Mouse (Mus musculus): Measurements from ENCODE around the gene 1700017B05Rik. TPM values are rescaled to one million over a fixed set of nuclear protein-coding genes. Genes with fewer than 3 reads are reported as not detected.

1700017B05Rik gene
- total RNA-seq, 2 experiments from 2014 or later = 73.3 to 79.1 TPM

DNA sequence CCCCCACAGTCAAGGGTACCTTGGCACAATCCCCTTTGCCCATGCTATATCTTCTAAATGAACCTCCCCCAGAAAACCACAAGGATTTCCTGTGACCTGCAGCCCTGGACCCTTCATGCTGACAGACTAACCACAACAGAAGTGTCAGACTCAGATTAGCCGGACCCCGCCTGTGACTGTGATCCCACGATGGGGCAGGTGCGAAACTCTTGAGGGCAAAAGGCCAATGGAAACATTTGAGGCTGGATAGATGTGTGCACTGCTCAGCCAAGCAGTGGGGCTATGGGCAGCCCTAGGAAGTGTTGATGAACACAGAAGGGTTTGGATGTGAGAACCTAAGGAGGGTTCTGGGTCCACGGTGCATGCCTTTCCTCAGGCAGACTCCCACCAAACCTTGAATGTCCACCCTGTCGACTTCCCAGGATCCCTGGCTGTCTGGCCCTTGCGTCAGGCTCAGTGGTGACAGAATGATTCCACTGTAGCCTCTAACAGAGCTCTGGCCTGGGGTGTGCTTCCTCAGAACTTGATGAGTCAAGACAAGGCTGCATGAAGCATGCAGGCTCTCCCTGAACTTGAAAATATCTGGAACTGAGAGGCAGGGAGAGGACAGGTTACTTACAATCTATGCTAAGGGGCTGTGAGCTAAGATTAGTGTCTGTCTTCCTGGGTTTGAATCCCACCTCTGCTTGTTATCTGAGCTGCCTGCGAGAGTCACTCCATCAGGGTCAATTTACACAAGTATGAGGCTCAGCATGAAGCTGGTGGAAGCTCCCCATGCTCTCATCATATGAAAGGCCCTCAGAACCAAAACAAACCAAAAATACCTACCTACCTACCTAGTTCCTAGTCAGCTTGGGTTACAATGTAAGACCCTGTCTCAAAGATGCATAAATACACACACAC is 10.7 kb upstream of the 1700017B05Rik start:
- no peak for DNase-seq (ENCODE audit: low spot score in 2 of 2)

DNA sequence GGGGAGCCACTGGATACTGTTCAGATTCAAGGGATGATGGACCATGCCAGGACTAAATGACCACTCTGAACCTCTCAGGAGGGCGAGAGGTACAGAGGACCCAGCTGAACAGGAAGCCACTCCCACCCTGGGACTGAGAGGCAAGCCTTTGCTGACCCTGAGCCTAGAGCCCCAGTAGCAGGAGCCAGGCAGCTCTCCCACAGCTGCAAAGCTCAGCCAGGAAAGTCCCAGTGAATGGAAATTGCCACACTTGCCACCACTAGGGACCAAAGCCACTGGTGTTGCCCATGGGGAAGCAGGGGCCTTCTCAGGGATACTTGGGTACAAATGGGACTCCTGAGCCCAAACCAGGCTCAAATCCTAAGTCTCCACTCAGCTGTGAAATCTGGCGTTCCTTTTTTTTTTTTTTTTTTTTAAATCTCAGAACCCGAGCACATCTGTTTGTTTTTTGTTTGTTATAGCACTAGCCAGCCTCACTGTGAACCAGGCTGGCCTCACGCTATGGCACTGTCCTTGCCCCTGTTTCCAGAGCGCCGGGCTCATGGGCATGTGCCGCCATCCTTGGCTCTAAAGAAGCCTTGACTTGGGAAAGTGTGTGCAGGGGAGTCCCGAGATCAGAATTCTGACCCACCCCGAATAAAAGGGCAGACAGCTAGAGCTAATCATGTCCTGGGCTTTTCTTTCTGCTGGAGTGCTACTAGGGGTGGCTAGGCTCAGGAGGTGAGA is 9.6 kb upstream of the 1700017B05Rik start:
- DNase-seq (ENCODE audit: low spot score in 2 of 2) = no peak

DNA sequence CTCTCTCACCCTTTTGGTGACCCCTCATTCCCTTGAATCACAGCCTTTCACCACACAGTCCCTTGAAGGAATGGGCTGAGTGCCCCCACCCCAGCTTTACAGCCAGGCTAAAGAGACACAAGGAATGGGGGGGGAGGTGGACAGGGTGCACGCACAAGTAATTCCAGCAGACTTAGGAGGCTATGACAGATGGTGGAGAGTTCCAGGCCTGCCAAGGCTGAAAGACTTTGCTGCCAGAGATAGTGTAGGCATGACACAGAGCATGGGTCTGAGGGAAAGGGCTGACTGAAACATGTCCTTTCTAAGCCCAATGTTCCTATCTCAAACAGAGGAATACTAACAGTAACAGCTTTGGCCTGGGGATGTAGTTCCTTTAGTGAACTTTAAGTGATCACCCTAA is 8.7 kb upstream of the 1700017B05Rik start:
- no peak for DNase-seq (ENCODE audit: low spot score in 2 of 2)

DNA sequence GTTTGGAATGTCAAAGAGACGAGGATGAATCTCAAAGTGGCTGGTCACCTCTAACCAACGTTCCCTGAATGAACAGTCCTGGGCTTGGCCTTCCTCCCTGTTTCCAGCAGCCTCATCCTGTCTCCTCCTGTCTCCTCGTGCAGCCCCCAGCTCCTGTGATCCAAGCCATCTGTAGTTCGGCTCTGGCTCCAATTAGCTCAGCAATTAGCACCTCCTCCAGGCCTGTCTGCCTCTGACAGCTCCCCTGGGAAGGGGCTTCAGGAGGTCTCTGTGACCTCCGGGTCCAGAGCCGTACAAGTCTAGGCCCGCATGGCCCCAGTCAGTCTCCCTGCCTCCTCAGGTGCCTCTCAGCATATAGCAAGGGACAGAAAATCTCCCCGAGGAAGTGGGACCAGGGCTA is 8.0 kb upstream of the 1700017B05Rik start:
- no peak for DNase-seq (ENCODE audit: low spot score in 2 of 2)

GRCm38 (mm10) chr9:57269384-57269783 is 7.0 kb upstream of the 1700017B05Rik start:
- DNase-seq (ENCODE audit: low spot score in 2 of 2) = no peak

GRCm38 (mm10) chr9:57268575-57268974 is 6.2 kb upstream of the 1700017B05Rik start:
- DNase-seq (ENCODE audit: low spot score in 2 of 2) = no peak

DNA sequence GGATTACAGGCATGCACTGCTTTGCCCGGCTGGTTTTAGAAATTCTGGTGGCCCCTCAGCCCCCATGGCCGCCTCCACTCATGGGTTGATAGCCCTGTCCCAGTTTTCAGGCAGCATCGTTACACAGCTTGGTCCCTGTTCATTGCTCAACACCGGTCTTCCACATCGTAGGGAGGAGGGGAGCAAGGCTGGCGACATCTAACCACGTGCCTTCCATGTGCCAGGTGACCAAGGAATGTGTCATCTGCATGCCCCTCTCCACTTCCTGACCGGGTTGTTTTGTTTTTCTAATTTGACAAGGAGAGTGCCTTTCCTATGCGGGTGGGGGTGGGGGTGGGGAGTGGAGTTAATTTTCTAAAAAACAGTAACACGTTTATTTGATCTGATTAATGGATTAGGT is 5.7 kb upstream of the 1700017B05Rik start:
- no peak for DNase-seq (ENCODE audit: low spot score in 2 of 2)

- no peak for DNase-seq (ENCODE audit: low spot score in 2 of 2)
Observed at GRCm38 (mm10) chr9:57267421-57267820, 5.0 kb upstream of the 1700017B05Rik start.

GRCm38 (mm10) chr9:57265125-57265524 is 2.7 kb upstream of the 1700017B05Rik start:
- no peak for DNase-seq (ENCODE audit: low spot score in 2 of 2)

- no peak for DNase-seq (ENCODE audit: low spot score in 2 of 2)
Observed at GRCm38 (mm10) chr9:57262795-57263684, 628 bp upstream of the 1700017B05Rik start.

DNA sequence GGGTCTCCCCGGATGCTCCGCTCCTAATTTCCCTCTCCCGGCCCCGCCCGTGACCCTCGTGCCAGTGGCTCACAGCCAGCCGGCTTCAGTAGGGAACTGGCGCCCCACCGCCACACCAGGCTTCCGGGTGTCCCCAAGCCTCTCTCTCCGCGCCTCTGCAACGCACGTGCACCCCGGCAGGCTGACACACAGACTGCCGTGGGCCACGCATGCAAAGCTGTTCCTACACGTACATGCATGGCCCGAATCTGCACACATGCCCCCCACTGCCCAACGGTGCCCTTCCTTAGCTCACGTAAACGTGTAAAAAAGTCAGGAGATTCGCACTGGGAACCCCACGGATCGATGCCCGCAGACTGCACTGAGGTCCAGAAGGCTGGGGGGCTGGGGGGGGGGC is 898 bp downstream of the 1700017B05Rik start:
- DNase-seq (ENCODE audit: low spot score in 2 of 2) = peak; percentile 22 to 31

DNA sequence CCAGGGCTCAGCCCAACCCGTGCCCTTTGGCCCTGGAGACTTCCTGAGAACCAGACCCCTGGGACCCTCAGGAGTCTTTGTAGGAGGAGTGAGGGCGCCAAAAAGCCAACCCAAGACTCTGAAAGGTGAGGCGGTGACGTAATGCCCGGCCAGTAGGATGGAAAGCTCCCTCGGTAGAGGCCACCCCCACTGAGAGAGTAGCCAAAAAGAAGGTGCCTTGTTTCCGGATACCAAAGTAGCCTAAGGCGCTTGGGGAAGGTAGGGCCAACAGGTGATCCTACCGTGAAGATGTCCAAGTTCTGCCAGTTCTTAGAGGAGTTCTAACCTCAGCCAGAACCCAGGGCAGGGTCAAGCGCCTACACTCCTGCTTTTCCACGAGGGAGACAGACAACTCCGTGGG is 1.5 kb downstream of the 1700017B05Rik start:
- no peak for DNase-seq (ENCODE audit: low spot score in 2 of 2)

DNA sequence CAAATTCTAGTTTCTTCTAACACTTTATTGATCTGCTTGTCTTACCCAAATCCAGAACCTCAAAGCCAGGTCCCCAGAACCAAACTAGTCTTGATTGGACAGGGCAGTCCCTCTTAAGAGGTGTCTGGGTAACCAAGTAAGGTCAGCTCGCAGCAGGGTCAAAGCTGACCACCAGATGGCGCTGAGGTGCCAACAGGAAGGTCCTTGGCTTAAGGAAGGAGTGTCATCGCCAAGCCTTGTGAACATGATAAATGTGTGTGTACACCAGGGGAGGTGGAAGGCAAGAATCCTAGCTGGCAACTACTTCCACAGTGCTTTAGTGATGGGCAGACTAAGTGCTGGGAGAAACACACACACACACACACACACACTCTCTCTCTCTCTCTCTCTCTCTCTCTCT is 2.7 kb downstream of the 1700017B05Rik start:
- peak; percentile 81 to 88 for DNase-seq (ENCODE audit: low spot score in 2 of 2)

- DNase-seq (ENCODE audit: low spot score in 2 of 2) = no peak
Observed at GRCm38 (mm10) chr9:57257627-57258026, 4.8 kb downstream of the 1700017B05Rik start.

GRCm38 (mm10) chr9:57256861-57257260 is 5.6 kb downstream of the 1700017B05Rik start:
- DNase-seq (ENCODE audit: low spot score in 2 of 2) = no peak

DNA sequence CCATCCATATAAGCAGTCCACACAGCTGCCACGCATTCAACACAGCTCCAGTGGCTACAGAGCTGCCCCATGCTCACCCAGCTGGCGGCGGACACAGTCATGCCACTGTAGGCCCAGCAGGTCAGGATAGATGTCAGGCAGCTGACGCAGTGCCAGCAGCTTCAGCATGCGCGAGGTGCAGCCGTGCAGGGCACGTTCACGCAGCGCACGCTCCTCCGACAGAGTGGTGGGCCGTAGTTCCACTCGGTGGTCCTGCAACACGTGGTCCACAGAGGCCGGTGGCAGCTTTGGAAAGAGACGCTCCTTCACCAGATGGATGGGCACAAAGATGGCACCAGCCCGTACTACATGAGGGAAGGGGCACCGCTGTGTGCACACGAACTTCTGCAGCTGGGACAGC is 6.1 kb downstream of the 1700017B05Rik start:
- no peak for DNase-seq (ENCODE audit: low spot score in 2 of 2)

- DNase-seq (ENCODE audit: low spot score in 2 of 2) = no peak
Observed at GRCm38 (mm10) chr9:57254823-57255495, 7.5 kb downstream of the 1700017B05Rik start.

DNA sequence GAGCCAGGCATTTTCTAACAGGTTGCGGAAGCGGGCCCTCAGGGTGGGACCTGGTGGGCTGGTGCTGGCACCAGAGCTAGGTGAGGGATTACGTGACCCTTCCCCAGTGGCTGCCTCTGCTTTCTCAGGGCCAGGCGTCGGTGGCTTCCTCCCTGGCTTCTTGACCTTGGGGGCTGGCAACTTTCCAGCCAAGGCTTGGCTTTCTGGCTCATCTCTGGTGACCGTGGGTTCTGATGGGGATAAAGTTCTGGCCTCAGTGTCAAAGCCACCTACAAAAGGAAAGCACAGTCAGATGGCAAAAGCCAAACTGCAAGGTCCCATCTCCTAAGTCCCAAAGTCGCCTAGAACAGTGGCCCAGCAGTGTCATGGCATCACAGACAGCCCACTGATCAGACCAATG is 8.4 kb downstream of the 1700017B05Rik start:
- DNase-seq (ENCODE audit: low spot score in 2 of 2) = no peak

GRCm38 (mm10) chr9:57251139-57251538 is 11.3 kb downstream of the 1700017B05Rik start:
- DNase-seq (ENCODE audit: low spot score in 2 of 2) = no peak

GRCm38 (mm10) chr9:57250026-57250425 is 12.4 kb downstream of the 1700017B05Rik start:
- DNase-seq (ENCODE audit: low spot score in 2 of 2) = no peak
